In genomic region chr7:143726396-143726795, GRCm38 (mm10) we compare ENCODE assay signal across 40 mouse cellular contexts. TPM values are rescaled to one million over a fixed set of nuclear protein-coding genes. Genes with fewer than 3 reads are reported as not detected.
A peak's percentile ranks its signal among the peaks of the same experiment; 100 is the strongest.
DNase-seq lines count a peak whose midpoint lies in the region; ATAC-seq and TF ChIP-seq lines count a peak whose summit lies in the region.
"Had no signal": no experiment of that assay in that cellular context is flagged by ENCODE, and none has a peak within 500 bp of the region (broad histone marks: within the 10 kb centered on the region; RNA-seq: fewer than 3 reads in every experiment).

No protein-coding gene starts in this region.

- H3K9me3 ChIP-seq in midbrain, postnatal 0 days (ENCODE audit: low read length), result no peaks in the 10 kb centered on the region
- H3K9me3 ChIP-seq in midbrain, embryonic 16.5 days (replicated peaks; ENCODE audit: control insufficient read depth, low read length, poor library complexity, severe bottlenecking), result no peaks in the 10 kb centered on the region
- no peaks in the 10 kb centered on the region for H3K9me3 ChIP-seq in ES-Bruce4 (replicated peaks; ENCODE audit: control insufficient read depth, insufficient read depth, low read length, poor library complexity, severe bottlenecking)
- no peaks in the 10 kb centered on the region for H3K9me3 ChIP-seq in hindbrain, embryonic 11.5 days (ENCODE audit: control insufficient read depth, low read length)
- H3K9me3 ChIP-seq: forebrain, embryonic 13.5 days; G1E; hindbrain, embryonic 13.5 days; limb, embryonic 12.5 days; liver, embryonic 13.5 days; lung, embryonic 15.5 days; midbrain, embryonic 10.5 days; midbrain, embryonic 15.5 days had no signal

- no peak for TF ChIP-seq EP300 in ES-Bruce4 (IDR thresholded peaks at IDR 0.05; ENCODE audit: insufficient read depth, low read depth, low read length)

- no peaks in the 10 kb centered on the region for H3K4me1 ChIP-seq in midbrain, postnatal 0 days (ENCODE audit: insufficient read depth, low read length)
- 0 out of 2 replicates have a peak, but pooled peaks cover 3% of the 10 kb centered on the region for H3K4me1 ChIP-seq in midbrain, embryonic 16.5 days (ENCODE audit: control insufficient read depth, insufficient read depth, low read length)
- H3K4me1 ChIP-seq in ES-Bruce4 (ENCODE audit: control insufficient read depth, insufficient read depth, low read length), result no peaks in the 10 kb centered on the region
- no peaks in the 10 kb centered on the region for H3K4me1 ChIP-seq in hindbrain, embryonic 11.5 days (replicated peaks; ENCODE audit: control insufficient read depth, insufficient read depth, low read length)
- H3K4me1 ChIP-seq: liver, embryonic 13.5 days had no signal

- DNase-seq in layer of hippocampus, adult 2 months (ENCODE audit: low spot score in 2 of 2), result no peak
- no peak for DNase-seq in layer of hippocampus, postnatal 14 days (ENCODE audit: low spot score in 2 of 2)
- no peak for DNase-seq in midbrain, postnatal 0 days (ENCODE audit: low spot score)
- peak; percentile 29 for DNase-seq in lung, postnatal 14 days
- no peak for DNase-seq in hindbrain, embryonic 11.5 days (ENCODE audit: low spot score)
- DNase-seq: adrenal gland, postnatal 14 days; B cell, adult 2 months; cerebellum, adult 11 months; cerebellum, adult 9-10 months; cerebellum, postnatal 36 days; gastrocnemius, postnatal 25 days; heart, adult 11 months; heart, postnatal 36 days; kidney, adult 11 months; kidney, postnatal 10 days; layer of hippocampus, adult 9-11 months; liver, embryonic 13.5 days; retina, postnatal 1 day; right cerebral cortex, postnatal 14 days had no signal

- TF ChIP-seq POLR2A in ES-Bruce4 (IDR thresholded peaks at IDR 0.05; ENCODE audit: insufficient read depth, low read length), result no peak

- H3K36me3 ChIP-seq in midbrain, postnatal 0 days (ENCODE audit: insufficient read depth, low read length), result no peaks in the 10 kb centered on the region; the same call in 1 of the 2 replicates
- no peaks in the 10 kb centered on the region; the same call in 1 of the 2 replicates for H3K36me3 ChIP-seq in midbrain, embryonic 16.5 days (ENCODE audit: control insufficient read depth, insufficient read depth, low read length)
- no peaks in the 10 kb centered on the region for H3K36me3 ChIP-seq in ES-Bruce4 (ENCODE audit: control insufficient read depth, insufficient read depth, low read length, poor library complexity, severe bottlenecking)
- H3K36me3 ChIP-seq in hindbrain, embryonic 11.5 days (ENCODE audit: control insufficient read depth, insufficient read depth, low read length), result no peaks in the 10 kb centered on the region
- H3K36me3 ChIP-seq: G1E; liver, embryonic 13.5 days; lung, embryonic 15.5 days; midbrain, embryonic 10.5 days; midbrain, embryonic 15.5 days had no signal

- no peak overlapping the region for H3K9ac ChIP-seq in midbrain, postnatal 0 days (replicated peaks; ENCODE audit: low read length, poor library complexity, severe bottlenecking)
- H3K9ac ChIP-seq in midbrain, embryonic 16.5 days (ENCODE audit: low read depth, low read length), result no peak overlapping the region
- no peak overlapping the region for H3K9ac ChIP-seq in ES-Bruce4 (ENCODE audit: low read depth, poor library complexity, severe bottlenecking)
- no peak overlapping the region for H3K9ac ChIP-seq in hindbrain, embryonic 11.5 days (ENCODE audit: low read depth, low read length)
- H3K9ac ChIP-seq: forebrain, embryonic 13.5 days; hindbrain, embryonic 13.5 days; limb, embryonic 12.5 days; liver, embryonic 13.5 days; lung, embryonic 15.5 days; midbrain, embryonic 15.5 days had no signal

- H3K27me3 ChIP-seq in midbrain, postnatal 0 days (ENCODE audit: insufficient read depth, low read length), result no peaks in the 10 kb centered on the region
- no peaks in the 10 kb centered on the region for H3K27me3 ChIP-seq in midbrain, embryonic 16.5 days (ENCODE audit: control insufficient read depth, insufficient read depth, low read depth, low read length)
- H3K27me3 ChIP-seq in ES-Bruce4 (ENCODE audit: control insufficient read depth, insufficient read depth, low read length, poor library complexity, severe bottlenecking), result no peaks in the 10 kb centered on the region
- no peaks in the 10 kb centered on the region for H3K27me3 ChIP-seq in hindbrain, embryonic 11.5 days (ENCODE audit: control insufficient read depth, insufficient read depth, low read length)
- H3K27me3 ChIP-seq: forebrain, embryonic 13.5 days; hindbrain, embryonic 13.5 days; limb, embryonic 12.5 days; liver, embryonic 13.5 days; lung, embryonic 15.5 days; midbrain, embryonic 15.5 days; Patski had no signal

- no peak overlapping the region for H3K4me2 ChIP-seq in midbrain, postnatal 0 days (ENCODE audit: low read depth, low read length, poor library complexity, severe bottlenecking)
- no peak overlapping the region for H3K4me2 ChIP-seq in midbrain, embryonic 16.5 days (ENCODE audit: low read length)
- no peak overlapping the region for H3K4me2 ChIP-seq in hindbrain, embryonic 11.5 days (replicated peaks; ENCODE audit: low read depth, low read length)
- H3K4me2 ChIP-seq: forebrain, embryonic 13.5 days; heart, embryonic 11.5 days; hindbrain, embryonic 13.5 days; limb, embryonic 12.5 days; liver, embryonic 13.5 days; lung, embryonic 15.5 days; midbrain, embryonic 15.5 days had no signal

- peak; percentile 26 for TF ChIP-seq CTCF in layer of hippocampus, adult 2 months (conservative IDR thresholded peaks at IDR 0.05)
- TF ChIP-seq CTCF in midbrain, postnatal 0 days (IDR thresholded peaks at IDR 0.05), result peak; percentile 17
- TF ChIP-seq CTCF in ES-Bruce4 (IDR thresholded peaks at IDR 0.05; ENCODE audit: low read depth, low read length), result peak; percentile 11

- 75% methylated on average over 4 of the region's 4 CpGs for WGBS in midbrain, postnatal 0 days
- WGBS in midbrain, embryonic 16.5 days, result 91% methylated on average over 4 of the region's 4 CpGs
- WGBS in hindbrain, embryonic 11.5 days, result 76% methylated on average over 4 of the region's 4 CpGs

- H3K27ac ChIP-seq in layer of hippocampus, adult 2 months, result no peak overlapping the region
- H3K27ac ChIP-seq in midbrain, postnatal 0 days (ENCODE audit: low read depth, low read length), result no peak overlapping the region
- no peak overlapping the region for H3K27ac ChIP-seq in midbrain, embryonic 16.5 days (ENCODE audit: low read length)
- H3K27ac ChIP-seq in ES-Bruce4 (ENCODE audit: insufficient read depth, low read length), result no peak overlapping the region
- no peak overlapping the region for H3K27ac ChIP-seq in hindbrain, embryonic 11.5 days (ENCODE audit: low read depth, low read length)
- H3K27ac ChIP-seq: forebrain, embryonic 13.5 days; hindbrain, embryonic 13.5 days; limb, embryonic 12.5 days; liver, embryonic 13.5 days; lung, embryonic 15.5 days; midbrain, embryonic 10.5 days; midbrain, embryonic 15.5 days had no signal

- no peak for ATAC-seq in midbrain, postnatal 0 days (ENCODE audit: low FRiP score)
- ATAC-seq in midbrain, embryonic 16.5 days, result no peak
- ATAC-seq in activated CD4-positive, CD25-positive, alpha-beta regulatory T cell, adult 4 months, result no peak
- ATAC-seq in hindbrain, embryonic 11.5 days (ENCODE audit: low FRiP score), result no peak
- ATAC-seq: forebrain, embryonic 13.5 days; midbrain, embryonic 15.5 days; Patski had no signal

- no peak overlapping the region for H3K4me3 ChIP-seq in layer of hippocampus, adult 2 months
- no peak overlapping the region for H3K4me3 ChIP-seq in midbrain, postnatal 0 days (ENCODE audit: low read depth, low read length)
- no peak overlapping the region for H3K4me3 ChIP-seq in midbrain, embryonic 16.5 days (ENCODE audit: low read depth, low read length)
- H3K4me3 ChIP-seq in ES-Bruce4 (ENCODE audit: low read depth, low read length), result no peak overlapping the region
- H3K4me3 ChIP-seq in hindbrain, embryonic 11.5 days (ENCODE audit: low read depth, low read length), result no peak overlapping the region
- H3K4me3 ChIP-seq: forebrain, embryonic 13.5 days; hindbrain, embryonic 13.5 days; limb, embryonic 12.5 days; liver, embryonic 13.5 days; lung, embryonic 15.5 days; midbrain, embryonic 10.5 days; midbrain, embryonic 15.5 days had no signal

RNA-seq across cellular contexts. Expression of gene Osbpl5, which starts 30.4 kb away (rescaled TPM):
- 10 to 100 TPM; 18.0 to 24.4 TPM for total RNA-seq in layer of hippocampus, adult 2 months (2021)
- 10 to 100 TPM; 36.3 to 40.9 TPM for total RNA-seq in layer of hippocampus, postnatal 14 days (2021)
- 47.7 and 52.6 TPM in 2 replicates for total RNA-seq in midbrain, postnatal 0 days (2014; rRNA removed)
- polyA plus RNA-seq in midbrain, postnatal 0 days (2015; fragmentation: Nextera tagmentation; extraction: Ambion mirVana), result 26.7 and 30.2 TPM in 2 replicates
- 43.8 and 44.1 TPM in 2 replicates for polyA plus RNA-seq in midbrain, embryonic 16.5 days (2015; fragmentation: Nextera tagmentation; extraction: Ambion mirVana)
- 8.2 and 13.0 TPM in 2 replicates for polyA plus RNA-seq in ES-Bruce4 (2011; ENCODE audit: insufficient read depth, insufficient read length, low read depth, missing spikeins)
- 10 to 100 TPM; 18.3 to 29.2 TPM for polyA plus RNA-seq in activated CD4-positive, CD25-positive, alpha-beta regulatory T cell, adult 4 months (2017; shearing (Covaris generic))
- 13.7 and 14.6 TPM in 2 replicates for polyA plus RNA-seq in hindbrain, embryonic 11.5 days (2014; fragmentation: Nextera tagmentation; extraction: Ambion mirVana)
- polyA plus RNA-seq: G1E had no signal

RNA-seq across cellular contexts. Expression of gene Mrgprg, which starts 40.4 kb away (rescaled TPM):
- not detected for total RNA-seq in layer of hippocampus, adult 2 months (2021)
- not detected for total RNA-seq in layer of hippocampus, postnatal 14 days (2021)
- 0.14 and 0.27 TPM in 2 replicates for total RNA-seq in midbrain, postnatal 0 days (2014; rRNA removed)
- not detected in 2 replicates for polyA plus RNA-seq in midbrain, postnatal 0 days (2015; fragmentation: Nextera tagmentation; extraction: Ambion mirVana)
- polyA plus RNA-seq in midbrain, embryonic 16.5 days (2015; fragmentation: Nextera tagmentation; extraction: Ambion mirVana), result not detected in 2 replicates
- polyA plus RNA-seq in ES-Bruce4 (2011; ENCODE audit: insufficient read depth, insufficient read length, low read depth, missing spikeins), result not detected in 2 replicates
- polyA plus RNA-seq in activated CD4-positive, CD25-positive, alpha-beta regulatory T cell, adult 4 months (2017; shearing (Covaris generic)), result not detected
- polyA plus RNA-seq in hindbrain, embryonic 11.5 days (2014; fragmentation: Nextera tagmentation; extraction: Ambion mirVana), result not detected in 2 replicates
- total RNA-seq: heart, postnatal 36 days; left cerebral cortex, adult 18-20 months; left cerebral cortex, postnatal 14 days; megakaryocyte progenitor cell, adult 5-6 weeks had no signal
- polyA plus RNA-seq: embryonic facial prominence, embryonic 11.5 days; forebrain, embryonic 13.5 days; G1E; heart, embryonic 11.5 days; heart, embryonic 16.5 days; hindbrain, embryonic 13.5 days; large intestine, adult 2 months; limb, embryonic 12.5 days; liver, embryonic 13.5 days; lung, embryonic 15.5 days; midbrain, embryonic 10.5 days; midbrain, embryonic 15.5 days; neural tube, embryonic 14.5 days; Patski; small intestine, adult 2 months; stomach, embryonic 14.5 days had no signal

RNA-seq across cellular contexts. Expression of gene Tnfrsf23, which starts 40.7 kb away (rescaled TPM):
- total RNA-seq in layer of hippocampus, adult 2 months (2021), result 1 to 10 TPM; 1.3 to 1.6 TPM
- 1 to 10 TPM; 1.3 to 1.6 TPM for total RNA-seq in layer of hippocampus, postnatal 14 days (2021)
- 1.2 and 1.6 TPM in 2 replicates for total RNA-seq in midbrain, postnatal 0 days (2014; rRNA removed)
- polyA plus RNA-seq in midbrain, postnatal 0 days (2015; fragmentation: Nextera tagmentation; extraction: Ambion mirVana), result 0.93 and 1.7 TPM in 2 replicates
- polyA plus RNA-seq in midbrain, embryonic 16.5 days (2015; fragmentation: Nextera tagmentation; extraction: Ambion mirVana), result 0.72 and 0.90 TPM in 2 replicates
- 3.3 and 4.4 TPM in 2 replicates for polyA plus RNA-seq in ES-Bruce4 (2011; ENCODE audit: insufficient read depth, insufficient read length, low read depth, missing spikeins)
- 1 to 10 TPM; 2.1 to 3.3 TPM for polyA plus RNA-seq in activated CD4-positive, CD25-positive, alpha-beta regulatory T cell, adult 4 months (2017; shearing (Covaris generic))
- 0.40 and 0.49 TPM in 2 replicates for polyA plus RNA-seq in hindbrain, embryonic 11.5 days (2014; fragmentation: Nextera tagmentation; extraction: Ambion mirVana)
- polyA plus RNA-seq: G1E had no signal

RNA-seq across cellular contexts. Expression of gene Mrgpre, which starts 57.9 kb away (rescaled TPM):
- total RNA-seq in layer of hippocampus, adult 2 months (2021), result 1 to 10 TPM; 5.9 to 6.5 TPM
- total RNA-seq in layer of hippocampus, postnatal 14 days (2021), result 1 to 10 TPM; 5.5 to 6.1 TPM
- total RNA-seq in midbrain, postnatal 0 days (2014; rRNA removed), result 8.0 and 10.1 TPM in 2 replicates
- 11.6 and 12.4 TPM in 2 replicates for polyA plus RNA-seq in midbrain, postnatal 0 days (2015; fragmentation: Nextera tagmentation; extraction: Ambion mirVana)
- 11.4 and 14.1 TPM in 2 replicates for polyA plus RNA-seq in midbrain, embryonic 16.5 days (2015; fragmentation: Nextera tagmentation; extraction: Ambion mirVana)
- polyA plus RNA-seq in ES-Bruce4 (2011; ENCODE audit: insufficient read depth, insufficient read length, low read depth, missing spikeins), result 0.18 and 0.48 TPM in 2 replicates
- polyA plus RNA-seq in activated CD4-positive, CD25-positive, alpha-beta regulatory T cell, adult 4 months (2017; shearing (Covaris generic)), result 1 to 10 TPM; 4.8 to 4.9 TPM
- 3.0 and 3.2 TPM in 2 replicates for polyA plus RNA-seq in hindbrain, embryonic 11.5 days (2014; fragmentation: Nextera tagmentation; extraction: Ambion mirVana)
- total RNA-seq: G1E had no signal
- polyA plus RNA-seq: G1E had no signal
